Mouse (Mus musculus) left cerebral cortex, postnatal 25 days (tissue): Measurements from ENCODE around the gene Cplx3. TPM values are rescaled to one million over a fixed set of nuclear protein-coding genes. Genes with fewer than 3 reads are reported as not detected.
A peak's percentile ranks its signal among the peaks of the same experiment; 100 is the strongest.

Experiments used
- DNase-seq, 2 experiments: peaks; one replicate each; pipeline ENCODE4 v3.0.0; 2022; ENCODE audit warnings: low spot score in 2 of 2, mixed read lengths in 1 of 2
- intact Hi-C: fragments of 180-260 bp; cut with DNase I; formaldehyde crosslinking; loops from one replicate; pipeline ENCODE4 v1.15.1; 2025
- total RNA-seq, 2 experiments: library from RNA; stranded (reverse); gene quantifications; 2 replicates each; pipeline ENCODE4 v1.2.3; 2021

Gene Cplx3
- 10 to 100 TPM; 11.0 to 17.4 TPM for total RNA-seq

GRCm38 (mm10) chr9:57606139-57606851 lies at the start of gene Cplx3:
Cplx3 (minus strand) TSS chr9:57606281.
- intact Hi-C loops, result no loop called here
- DNase-seq, result no peak

DNA sequence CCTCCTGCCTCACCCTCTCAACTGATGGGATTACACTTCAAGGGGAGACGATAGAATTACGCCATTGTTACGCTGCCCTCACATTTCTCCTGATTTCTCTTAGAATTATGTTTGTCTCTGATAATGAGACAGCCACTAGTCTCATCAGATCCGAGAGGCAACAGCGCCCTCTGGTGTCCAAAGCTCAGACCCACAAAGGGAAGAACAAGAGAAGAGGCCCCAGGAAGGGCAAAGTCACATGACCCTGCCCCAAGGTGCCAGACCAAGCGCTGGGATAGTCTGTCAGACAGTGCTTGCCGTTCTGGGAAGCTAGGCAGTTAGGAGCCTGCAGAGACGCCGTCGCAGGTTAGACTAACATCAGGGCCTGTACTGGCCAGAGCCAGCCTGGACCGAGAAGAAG lies 49.7 kb upstream of the Cplx3 start:
- intact Hi-C loops, result loop anchor here (1.0 to 5.0 kb wide), 5 partner anchors 26 to 133 kb away; partner anchors contain the start of gene Cox5a

DNA sequence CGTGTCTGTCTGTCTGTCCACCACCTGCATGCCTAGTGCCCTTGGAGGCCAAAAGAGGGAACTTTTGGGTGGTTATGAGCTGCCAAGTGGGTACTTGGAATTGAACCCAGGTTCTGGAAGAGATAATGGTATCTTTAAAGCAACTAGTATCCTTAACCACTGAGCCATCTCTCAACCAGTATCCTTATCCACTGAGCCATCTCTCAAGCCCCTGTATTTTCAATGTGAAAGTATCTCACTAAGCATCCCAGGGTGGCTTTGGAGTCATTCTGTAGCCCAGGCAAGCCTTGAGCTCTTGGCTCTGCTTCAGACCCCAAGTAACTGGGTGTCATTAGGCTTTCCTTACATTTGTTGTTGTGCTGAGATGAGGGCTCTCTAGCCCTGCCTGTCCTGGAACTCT lies 48.9 kb upstream of the Cplx3 start:
- intact Hi-C loops, result loop anchor here (1.0 to 5.0 kb wide), 5 partner anchors 26 to 133 kb away; partner anchors contain the start of gene Cox5a
- no peak for DNase-seq

More for the DNA sequence above, 49.7 kb upstream of the Cplx3 start:
- peak; percentile 90 to 94 for DNase-seq

- intact Hi-C loops, result no loop called here
- DNase-seq, result no peak
These were observed 47.2 kb upstream of the Cplx3 start, which contains the start of gene Csk for GRCm38 (mm10) chr9:57653283-57653682. Csk (minus strand) TSS chr9:57653631.

DNA sequence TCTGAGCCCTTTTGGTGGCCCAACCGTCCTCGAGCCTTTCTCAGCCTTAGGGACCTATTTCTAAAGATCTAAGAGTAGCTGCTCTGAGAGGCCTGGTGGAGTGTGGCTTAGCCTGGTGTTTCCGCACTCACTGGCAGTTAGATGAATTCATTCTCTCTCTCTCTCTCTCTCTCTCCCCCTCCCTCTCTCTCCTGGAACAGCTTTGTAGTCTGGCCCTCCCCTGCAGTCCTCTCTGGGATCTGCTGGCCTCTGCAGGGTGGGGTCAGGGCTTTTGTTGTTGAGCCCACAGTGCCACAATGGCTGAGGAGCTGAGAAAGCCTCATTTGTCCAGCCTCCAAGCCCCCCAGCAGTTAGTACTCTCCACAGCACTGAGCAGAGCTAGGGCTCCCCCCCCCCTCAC lies 46.8 kb upstream of the Cplx3 start:
- intact Hi-C loops, result no loop called here
- DNase-seq, result no peak

DNA sequence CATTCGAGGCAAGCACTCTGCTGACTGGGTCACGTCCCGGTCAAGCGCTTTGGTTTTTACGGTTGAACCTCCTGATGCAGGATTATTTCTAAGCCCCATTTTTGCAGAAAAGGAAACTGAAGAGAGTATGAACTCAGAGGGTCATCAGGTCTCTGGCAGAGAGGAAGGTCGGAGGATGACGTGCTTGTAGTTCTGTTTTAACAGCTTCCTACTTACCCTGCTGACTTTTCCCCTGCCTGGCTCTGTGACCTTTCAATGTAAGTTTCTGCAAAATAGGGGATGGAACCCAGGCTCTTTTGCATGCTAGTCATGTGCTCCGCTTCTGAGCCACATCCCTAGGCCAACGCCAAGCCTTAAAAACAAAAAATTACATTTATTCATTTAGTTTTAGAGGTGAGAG lies 46.3 kb upstream of the Cplx3 start:
- intact Hi-C loops, result no loop called here
- DNase-seq, result no peak

DNA sequence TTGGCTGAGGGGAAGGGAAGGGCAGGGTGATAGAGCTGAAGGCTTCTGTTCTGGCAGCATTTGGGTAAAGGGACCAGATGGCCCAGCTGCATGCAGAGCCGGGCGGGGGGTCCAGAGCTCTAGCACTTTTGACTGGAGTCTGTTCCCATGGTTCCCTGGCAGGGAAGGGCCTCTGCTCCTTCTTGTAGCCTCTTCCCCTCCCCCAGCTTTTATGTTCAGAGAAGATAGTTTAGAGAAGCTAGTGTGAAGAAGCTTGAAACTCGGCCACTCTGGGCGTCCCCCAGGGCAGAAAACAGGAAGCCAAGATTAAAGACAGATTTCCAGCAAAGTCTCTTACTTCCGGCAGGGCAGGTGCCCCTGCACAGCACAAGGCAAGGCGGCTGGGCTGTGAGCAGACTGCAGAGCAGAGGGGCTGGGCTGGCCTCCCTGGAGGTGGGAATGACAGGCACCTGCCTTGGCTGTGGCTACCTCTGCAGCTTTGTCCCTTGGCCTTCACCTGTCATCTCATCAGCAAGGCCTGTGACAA lies 44.8 kb upstream of the Cplx3 start:
- DNase-seq, result no peak
- intact Hi-C loops, result no loop called here

DNA sequence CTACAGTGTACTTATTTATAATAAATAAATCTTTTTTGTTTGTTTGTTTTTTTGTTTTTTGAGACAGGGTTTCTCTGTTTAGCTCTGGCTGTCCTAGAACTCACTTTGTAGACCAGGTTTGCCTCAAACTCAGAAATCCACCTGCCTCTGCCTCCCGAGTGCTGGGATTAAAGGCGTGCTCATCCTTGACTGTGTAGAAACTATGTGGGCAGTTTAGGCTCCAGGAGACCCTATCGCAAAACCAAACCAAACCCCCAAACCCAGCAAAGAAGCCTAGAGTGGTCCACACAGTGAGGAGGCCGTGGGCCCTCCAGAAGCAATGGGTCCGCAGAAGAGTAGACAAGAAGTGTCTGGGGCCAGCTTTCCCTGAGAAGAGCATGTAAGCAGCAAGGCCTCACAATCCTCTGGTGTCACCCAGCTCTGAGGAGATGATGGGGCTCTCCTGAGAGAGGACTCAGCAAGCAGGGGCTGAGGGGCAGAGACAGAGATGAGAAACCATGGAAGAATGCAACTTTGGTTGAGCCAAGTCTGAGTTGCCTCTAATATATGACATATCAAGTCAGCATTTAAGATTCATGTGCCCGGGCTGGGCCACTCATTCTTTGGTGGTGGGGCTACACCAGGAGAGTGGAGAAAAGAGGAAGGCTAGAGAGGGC lies 44.2 kb upstream of the Cplx3 start:
- DNase-seq, result no peak
- intact Hi-C loops, result no loop called here

DNA sequence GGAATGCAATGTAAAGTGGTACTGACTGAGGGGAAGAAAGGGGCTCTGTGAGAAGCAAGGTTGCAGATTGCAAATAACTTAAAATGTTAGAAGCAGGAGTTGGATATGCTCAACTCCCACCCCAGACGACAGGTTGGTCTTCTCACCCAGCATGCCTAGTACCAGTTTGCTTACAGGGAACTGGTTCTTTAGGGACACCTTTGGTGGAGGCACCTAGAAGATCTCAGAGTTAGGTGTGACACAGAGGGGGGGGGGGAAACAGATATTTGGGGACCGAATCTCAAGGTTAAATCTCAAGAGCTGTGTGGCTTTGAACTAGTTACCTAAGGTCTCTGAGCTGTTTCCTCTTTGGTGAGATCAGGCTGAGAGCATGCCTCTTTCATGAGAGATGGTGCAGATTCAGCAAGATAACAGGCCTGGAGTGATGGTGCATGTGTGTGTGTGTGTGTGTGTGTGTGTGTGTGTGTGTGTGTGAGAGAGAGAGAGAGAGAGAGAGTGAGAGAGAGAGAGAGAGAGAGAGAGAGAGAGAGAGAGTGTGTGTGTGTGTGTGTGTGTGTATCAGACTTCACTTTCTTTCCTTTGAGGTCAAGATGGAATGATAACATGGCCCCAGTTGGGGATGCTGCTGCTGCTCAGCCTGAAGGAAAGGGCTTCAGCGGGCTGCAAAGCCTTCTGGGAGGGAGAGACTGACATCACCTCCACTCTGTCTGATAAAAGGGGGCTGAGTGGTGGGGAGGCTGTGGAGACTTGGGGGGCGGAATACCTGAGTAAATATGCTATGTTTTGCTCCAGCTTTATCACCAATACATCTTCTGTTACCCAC lies 41.4 kb upstream of the Cplx3 start:
- no peak for DNase-seq
- intact Hi-C loops, result no loop called here

GRCm38 (mm10) chr9:57646551-57647103 lies 40.5 kb upstream of the Cplx3 start:
- intact Hi-C loops, result no loop called here
- DNase-seq, result no peak

DNA sequence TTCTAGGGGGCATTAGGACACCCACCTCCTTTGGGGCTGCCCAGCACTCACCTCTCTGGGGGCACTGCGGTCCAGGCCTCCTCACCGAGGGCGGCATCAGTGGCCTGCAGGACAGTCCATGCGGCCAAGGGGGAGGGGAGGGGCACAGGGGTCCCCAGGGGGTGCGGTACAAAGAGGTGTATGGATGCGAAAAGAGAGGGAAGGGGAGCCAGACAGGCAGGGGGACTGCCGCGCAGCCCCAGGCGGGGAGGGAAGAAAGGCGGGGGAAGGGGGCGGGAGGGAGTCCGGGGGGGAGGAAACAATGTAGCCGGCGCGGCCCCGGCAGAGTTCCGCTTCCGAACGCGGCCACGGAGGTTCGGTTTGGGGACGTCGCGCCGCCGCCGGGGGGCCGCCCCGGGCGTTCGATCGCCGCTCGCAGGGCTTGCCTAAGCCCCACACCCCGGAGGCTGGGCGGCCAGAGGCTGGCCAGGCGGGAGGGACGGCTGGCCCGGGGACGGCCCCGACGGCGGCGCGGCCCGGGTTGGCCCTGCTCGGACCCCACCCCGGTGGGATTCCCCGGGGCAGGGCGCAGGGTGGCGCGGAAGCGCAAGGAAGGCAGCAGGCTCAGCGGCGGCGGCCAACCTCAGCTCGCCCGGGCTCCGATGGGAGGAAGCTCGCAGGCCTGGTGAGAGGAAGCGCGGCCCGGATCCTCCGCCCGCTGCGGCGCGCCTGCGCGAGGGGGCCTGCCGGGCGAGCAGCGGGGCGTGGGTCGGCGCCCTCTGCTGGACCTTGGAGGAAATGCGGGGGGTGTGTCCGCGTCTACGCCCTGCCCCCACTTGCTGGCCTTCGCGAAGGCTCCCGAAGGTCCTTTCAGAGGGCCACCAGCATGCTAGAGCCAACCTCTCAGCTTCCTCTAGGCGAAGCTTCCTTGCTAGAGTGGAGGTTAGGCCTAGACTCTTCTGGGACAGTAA lies 39.1 kb upstream of the Cplx3 start:
- intact Hi-C loops, result loop anchor here (2.0 kb wide), 1 partner anchor 16 kb away; no protein-coding TSS in a partner anchor

GRCm38 (mm10) chr9:57644442-57644943 lies 38.4 kb upstream of the Cplx3 start:
- no peak for DNase-seq
- intact Hi-C loops, result loop anchor here (2.0 kb wide), 1 partner anchor 16 kb away; no protein-coding TSS in a partner anchor

More for the DNA sequence above, 39.1 kb upstream of the Cplx3 start:
- peak; percentile 91 to 92 for DNase-seq

DNA sequence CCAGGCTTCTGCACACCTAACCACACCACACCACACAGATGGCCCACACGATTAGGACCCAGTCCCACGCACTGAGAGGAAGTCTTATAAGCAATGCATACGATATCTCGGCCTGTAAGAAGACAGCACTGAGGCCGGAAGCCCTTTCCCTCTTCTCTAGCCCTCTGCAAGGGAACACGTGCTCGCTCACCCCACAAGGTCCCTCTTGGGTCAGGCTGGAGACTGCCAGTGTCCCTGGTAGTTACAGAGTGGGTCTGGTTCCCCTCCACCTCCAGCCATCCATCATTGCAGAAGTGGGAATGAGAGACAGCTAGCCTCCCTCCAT lies 37.7 kb upstream of the Cplx3 start:
- intact Hi-C loops, result loop anchor here (2.0 kb wide), 1 partner anchor 15 kb away; no protein-coding TSS in a partner anchor
- no peak for DNase-seq

- intact Hi-C loops, result no loop called here
- DNase-seq, result no peak
These were observed 37.2 kb upstream of the Cplx3 start for GRCm38 (mm10) chr9:57643169-57643855.

DNA sequence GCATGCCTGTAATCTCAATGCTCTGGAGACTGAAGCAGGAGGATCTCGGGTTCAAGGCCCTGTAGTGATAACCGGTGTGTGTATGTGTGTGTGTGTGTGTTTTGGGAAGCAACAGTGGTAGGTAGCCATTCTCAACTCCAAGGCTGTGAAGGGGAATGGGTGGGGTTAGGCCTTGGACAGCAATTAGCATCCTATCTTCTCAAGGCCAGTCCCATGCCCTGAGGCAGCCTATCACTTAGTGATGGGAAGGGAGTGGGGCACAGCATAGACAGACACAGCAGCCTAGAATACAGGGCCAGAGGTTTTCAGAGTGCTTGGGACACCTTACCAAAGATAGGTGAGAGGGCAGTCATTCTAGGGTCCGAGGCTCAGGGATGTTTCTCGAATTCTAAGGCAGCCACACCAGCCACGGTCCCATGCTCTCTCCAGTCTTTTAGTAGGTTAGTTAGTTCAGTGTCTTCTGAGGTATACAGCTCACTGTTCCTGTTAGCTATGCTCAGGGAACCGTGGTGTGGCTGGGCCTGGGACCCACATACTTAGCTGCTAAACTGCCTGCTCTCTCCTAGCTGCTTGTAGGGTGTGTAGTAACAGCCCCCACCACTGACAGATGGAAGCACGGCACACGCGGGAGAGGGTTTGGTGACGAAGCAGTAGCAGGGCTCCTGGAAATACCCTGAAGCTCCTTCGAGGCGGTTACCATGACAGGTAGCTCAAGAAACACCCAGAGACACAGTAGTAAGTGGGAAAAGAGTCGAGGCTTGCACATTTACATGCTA lies 35.9 kb upstream of the Cplx3 start:
- intact Hi-C loops, result no loop called here

GRCm38 (mm10) chr9:57641022-57641421 lies 34.9 kb upstream of the Cplx3 start:
- no peak for DNase-seq
- intact Hi-C loops, result no loop called here

More for the DNA sequence above, 35.9 kb upstream of the Cplx3 start:
- DNase-seq, result peak in 1 of 2 experiments; percentile 58

- intact Hi-C loops, result no loop called here
- DNase-seq, result peak; percentile 45 to 47
These were observed 34.3 kb upstream of the Cplx3 start for GRCm38 (mm10) chr9:57640384-57640783.
